Comparison of ENCODE assay signal across 8 mouse cellular contexts in genomic region chr2:25576965-25577891, GRCm38 (mm10). TPM values are rescaled to one million over a fixed set of nuclear protein-coding genes. Genes with fewer than 3 reads are reported as not detected.
DNase-seq lines count a peak whose midpoint lies in the region; ATAC-seq and TF ChIP-seq lines count a peak whose summit lies in the region.

No protein-coding gene starts in this region.

- H3K36me3 ChIP-seq in lung, embryonic 14.5 days (ENCODE audit: insufficient read depth) = peaks cover 10% of the 10 kb centered on the region; the same call in 1 of the 2 replicates
- H3K36me3 ChIP-seq in embryonic facial prominence, embryonic 14.5 days (ENCODE audit: control insufficient read depth, insufficient read depth, low read length) = 0 out of 2 replicates have a peak, but pooled peaks cover 6% of the 10 kb centered on the region
- H3K36me3 ChIP-seq in limb, embryonic 11.5 days (ENCODE audit: control insufficient read depth, insufficient read depth, low read length) = no peaks in the 10 kb centered on the region
- no peaks in the 10 kb centered on the region for H3K36me3 ChIP-seq in stomach, embryonic 15.5 days

- H3K9ac ChIP-seq in lung, embryonic 14.5 days = no peak overlapping the region
- peak overlapping the region; percentile 45; the same call in 1 of the 2 replicates for H3K9ac ChIP-seq in embryonic facial prominence, embryonic 14.5 days (ENCODE audit: low read depth, low read length)
- H3K9ac ChIP-seq in limb, embryonic 11.5 days (ENCODE audit: low read length) = 0 out of 2 replicates have a peak overlapping the region, but pooled peaks have one; percentile 17
- H3K9ac ChIP-seq in stomach, embryonic 15.5 days = no peak overlapping the region

- TF ChIP-seq CTCF in lung, embryonic 14.5 days (IDR thresholded peaks at IDR 0.05; ENCODE audit: low read depth) = no peak

- peak overlapping the region; percentile 28 for H3K4me3 ChIP-seq in lung, embryonic 14.5 days (ENCODE audit: low read depth, low read length)
- peak overlapping the region; percentile 26 for H3K4me3 ChIP-seq in embryonic facial prominence, embryonic 14.5 days (ENCODE audit: low read depth, low read length)
- peak overlapping the region; percentile 19 for H3K4me3 ChIP-seq in limb, embryonic 11.5 days (ENCODE audit: low read depth, low read length)
- H3K4me3 ChIP-seq in stomach, embryonic 15.5 days (replicated peaks) = peak overlapping the region; percentile 22

- 14% methylated on average over 92 of the region's 92 CpGs for WGBS in lung, embryonic 14.5 days
- 15% methylated on average over 77 of the region's 92 CpGs for WGBS in embryonic facial prominence, embryonic 14.5 days
- 15% methylated on average over 91 of the region's 92 CpGs for WGBS in limb, embryonic 11.5 days
- WGBS in stomach, embryonic 15.5 days = 17% methylated on average over 92 of the region's 92 CpGs

- peak; percentile 13 for DNase-seq in adrenal gland, postnatal 10 days
- DNase-seq in adrenal gland, postnatal 4 days (ENCODE audit: low spot score in 2 of 2) = no peak
- no peak for DNase-seq in lung, embryonic 14.5 days
- DNase-seq in lung, adult 18-20 months = no peak
- no peak for DNase-seq in embryonic facial prominence, embryonic 14.5 days (ENCODE audit: low spot score)
- DNase-seq in limb, embryonic 11.5 days (ENCODE audit: low spot score) = no peak
- DNase-seq in spleen, postnatal 14 days (ENCODE audit: low spot score in 2 of 2) = no peak

- no peak overlapping the region for H3K27ac ChIP-seq in lung, embryonic 14.5 days (ENCODE audit: low read depth)
- H3K27ac ChIP-seq in embryonic facial prominence, embryonic 14.5 days (replicated peaks; ENCODE audit: low read depth, low read length) = no peak overlapping the region
- H3K27ac ChIP-seq in limb, embryonic 11.5 days (replicated peaks; ENCODE audit: low read depth, low read length) = no peak overlapping the region
- no peak overlapping the region for H3K27ac ChIP-seq in stomach, embryonic 15.5 days

- peaks cover 58% of the 10 kb centered on the region for H3K27me3 ChIP-seq in lung, embryonic 14.5 days (ENCODE audit: insufficient read depth, low read length)
- H3K27me3 ChIP-seq in embryonic facial prominence, embryonic 14.5 days (replicated peaks; ENCODE audit: control insufficient read depth, insufficient read depth, low read length) = peaks cover 50% of the 10 kb centered on the region
- peaks cover 49% of the 10 kb centered on the region for H3K27me3 ChIP-seq in limb, embryonic 11.5 days (ENCODE audit: control insufficient read depth, insufficient read depth, low read length)
- peaks cover 52% of the 10 kb centered on the region for H3K27me3 ChIP-seq in stomach, embryonic 15.5 days (replicated peaks)

- peak overlapping the region; percentile 51 for H3K4me2 ChIP-seq in lung, embryonic 14.5 days
- H3K4me2 ChIP-seq in embryonic facial prominence, embryonic 14.5 days (ENCODE audit: low read depth, low read length) = peak overlapping the region; percentile 46
- peak overlapping the region; percentile 44 for H3K4me2 ChIP-seq in limb, embryonic 11.5 days (ENCODE audit: low read depth, severe bottlenecking)
- H3K4me2 ChIP-seq in stomach, embryonic 15.5 days = peak overlapping the region; percentile 51

- H3K4me1 ChIP-seq in lung, embryonic 14.5 days (ENCODE audit: insufficient read depth) = peaks cover 17% of the 10 kb centered on the region
- H3K4me1 ChIP-seq in embryonic facial prominence, embryonic 14.5 days (ENCODE audit: control insufficient read depth, insufficient read depth, low read length) = peaks cover 32% of the 10 kb centered on the region
- peaks cover 32% of the 10 kb centered on the region for H3K4me1 ChIP-seq in limb, embryonic 11.5 days (ENCODE audit: control insufficient read depth, insufficient read depth, low read length)
- peaks cover 67% of the 10 kb centered on the region for H3K4me1 ChIP-seq in stomach, embryonic 15.5 days

- no peaks in the 10 kb centered on the region for H3K9me3 ChIP-seq in lung, embryonic 14.5 days (ENCODE audit: low read depth, low read length)
- no peaks in the 10 kb centered on the region for H3K9me3 ChIP-seq in embryonic facial prominence, embryonic 14.5 days (ENCODE audit: control insufficient read depth, low read length)
- no peaks in the 10 kb centered on the region for H3K9me3 ChIP-seq in limb, embryonic 11.5 days (ENCODE audit: control insufficient read depth, low read length)
- no peaks in the 10 kb centered on the region for H3K9me3 ChIP-seq in stomach, embryonic 15.5 days

- no peak for ATAC-seq in lung, embryonic 14.5 days (ENCODE audit: insufficient read depth)
- ATAC-seq in embryonic facial prominence, embryonic 14.5 days (ENCODE audit: low read depth) = no peak
- no peak for ATAC-seq in limb, embryonic 11.5 days (ENCODE audit: insufficient number of reproducible peaks, low FRiP score, low TSS enrichment, low read depth)
- ATAC-seq in stomach, embryonic 15.5 days (ENCODE audit: insufficient read depth, low FRiP score, low read depth) = no peak

RNA-seq across cellular contexts. Expression of gene Phpt1, which starts 2.2 kb away (rescaled TPM):
- total RNA-seq in adrenal gland, postnatal 10 days (2021) = 10 to 100 TPM; 63.5 to 82.8 TPM
- total RNA-seq in adrenal gland, postnatal 4 days (2021) = 10 to 100 TPM; 74.7 to 80.0 TPM
- 183 and 197 TPM in 2 replicates for polyA plus RNA-seq in lung, embryonic 14.5 days (2014; fragmentation: Nextera tagmentation; extraction: Ambion mirVana)
- polyA plus RNA-seq in embryonic facial prominence, embryonic 14.5 days (2014; fragmentation: Nextera tagmentation; extraction: Ambion mirVana) = 148 and 160 TPM in 2 replicates
- 161 and 162 TPM in 2 replicates for polyA plus RNA-seq in limb, embryonic 11.5 days (2014; fragmentation: Nextera tagmentation; extraction: Ambion mirVana)
- 144 and 151 TPM in 2 replicates for polyA plus RNA-seq in stomach, embryonic 15.5 days (2015; fragmentation: Nextera tagmentation; extraction: Ambion mirVana)

RNA-seq across cellular contexts. Expression of gene Mamdc4, which starts 2.6 kb away (rescaled TPM):
- total RNA-seq in adrenal gland, postnatal 10 days (2021) = 1 to 10 TPM; 1.6 to 6.3 TPM
- total RNA-seq in adrenal gland, postnatal 4 days (2021) = 1 to 10 TPM; 4.1 to 7.1 TPM
- 2.2 and 4.1 TPM in 2 replicates for polyA plus RNA-seq in lung, embryonic 14.5 days (2014; fragmentation: Nextera tagmentation; extraction: Ambion mirVana)
- 1.4 and 1.7 TPM in 2 replicates for polyA plus RNA-seq in embryonic facial prominence, embryonic 14.5 days (2014; fragmentation: Nextera tagmentation; extraction: Ambion mirVana)
- polyA plus RNA-seq in limb, embryonic 11.5 days (2014; fragmentation: Nextera tagmentation; extraction: Ambion mirVana) = 3.1 and 7.0 TPM in 2 replicates
- 74.5 and 104 TPM in 2 replicates for polyA plus RNA-seq in stomach, embryonic 15.5 days (2015; fragmentation: Nextera tagmentation; extraction: Ambion mirVana)

RNA-seq across cellular contexts. Expression of gene Ajm1, which starts 4.3 kb away (rescaled TPM):
- 1 to 10 TPM; 1.8 to 2.2 TPM for total RNA-seq in adrenal gland, postnatal 10 days (2021)
- 1 to 10 TPM; 4.6 to 5.3 TPM for total RNA-seq in adrenal gland, postnatal 4 days (2021)
- 0.37 TPM in 1 of 2 replicates, not detected in the other for polyA plus RNA-seq in lung, embryonic 14.5 days (2014; fragmentation: Nextera tagmentation; extraction: Ambion mirVana)
- polyA plus RNA-seq in embryonic facial prominence, embryonic 14.5 days (2014; fragmentation: Nextera tagmentation; extraction: Ambion mirVana) = 0.40 and 1.4 TPM in 2 replicates
- polyA plus RNA-seq in limb, embryonic 11.5 days (2014; fragmentation: Nextera tagmentation; extraction: Ambion mirVana) = 0.04 TPM in 1 of 2 replicates, not detected in the other
- polyA plus RNA-seq in stomach, embryonic 15.5 days (2015; fragmentation: Nextera tagmentation; extraction: Ambion mirVana) = 1.0 and 1.1 TPM in 2 replicates

RNA-seq across cellular contexts. Expression of gene Edf1, which starts 19.6 kb away (rescaled TPM):
- total RNA-seq in adrenal gland, postnatal 10 days (2021) = 100 to 1,000 TPM; 266 to 285 TPM
- total RNA-seq in adrenal gland, postnatal 4 days (2021) = 100 to 1,000 TPM; 171 to 191 TPM
- polyA plus RNA-seq in lung, embryonic 14.5 days (2014; fragmentation: Nextera tagmentation; extraction: Ambion mirVana) = 282 and 295 TPM in 2 replicates
- polyA plus RNA-seq in embryonic facial prominence, embryonic 14.5 days (2014; fragmentation: Nextera tagmentation; extraction: Ambion mirVana) = 312 and 318 TPM in 2 replicates
- polyA plus RNA-seq in limb, embryonic 11.5 days (2014; fragmentation: Nextera tagmentation; extraction: Ambion mirVana) = 324 and 330 TPM in 2 replicates
- polyA plus RNA-seq in stomach, embryonic 15.5 days (2015; fragmentation: Nextera tagmentation; extraction: Ambion mirVana) = 371 and 375 TPM in 2 replicates

RNA-seq across cellular contexts. Expression of gene Traf2, which starts 30.5 kb away (rescaled TPM):
- 10 to 100 TPM; 18.0 to 22.7 TPM for total RNA-seq in adrenal gland, postnatal 10 days (2021)
- 10 to 100 TPM; 19.2 to 20.5 TPM for total RNA-seq in adrenal gland, postnatal 4 days (2021)
- 34.8 and 35.3 TPM in 2 replicates for polyA plus RNA-seq in lung, embryonic 14.5 days (2014; fragmentation: Nextera tagmentation; extraction: Ambion mirVana)
- 30.0 and 33.9 TPM in 2 replicates for polyA plus RNA-seq in embryonic facial prominence, embryonic 14.5 days (2014; fragmentation: Nextera tagmentation; extraction: Ambion mirVana)
- polyA plus RNA-seq in limb, embryonic 11.5 days (2014; fragmentation: Nextera tagmentation; extraction: Ambion mirVana) = 40.0 and 40.6 TPM in 2 replicates
- 29.4 and 31.2 TPM in 2 replicates for polyA plus RNA-seq in stomach, embryonic 15.5 days (2015; fragmentation: Nextera tagmentation; extraction: Ambion mirVana)

Comparison
In these comparisons a context has a peak if more than half of its experiments do, and no peak if none do; other contexts are left out.
1. H3K9ac ChIP-seq: peak in embryonic facial prominence, embryonic 14.5 days (single experiment) and limb, embryonic 11.5 days (single experiment); none in lung, embryonic 14.5 days (single experiment) and stomach, embryonic 15.5 days (single experiment).
2. Peak in every context shown above with its lines, with median percentiles within 50 percentile points of each other: H3K4me2 ChIP-seq and H3K4me3 ChIP-seq.